Mouse (Mus musculus) frontal cortex, postnatal 10 days (tissue): ENCODE results near the gene Galt.

ENCODE experiments used
- DNase-seq, 2 experiments: peaks; one replicate each; pipeline ENCODE4 v3.0.0; 2022; ENCODE audit warnings: low spot score in 2 of 2, mixed read lengths in 1 of 2

Galt gene

GRCm38 (mm10) chr4:41754797-41755337, at the start of gene Galt:
Gene Galt, plus strand, starts transcription at chr4:41755228.
- no peak for DNase-seq

DNA sequence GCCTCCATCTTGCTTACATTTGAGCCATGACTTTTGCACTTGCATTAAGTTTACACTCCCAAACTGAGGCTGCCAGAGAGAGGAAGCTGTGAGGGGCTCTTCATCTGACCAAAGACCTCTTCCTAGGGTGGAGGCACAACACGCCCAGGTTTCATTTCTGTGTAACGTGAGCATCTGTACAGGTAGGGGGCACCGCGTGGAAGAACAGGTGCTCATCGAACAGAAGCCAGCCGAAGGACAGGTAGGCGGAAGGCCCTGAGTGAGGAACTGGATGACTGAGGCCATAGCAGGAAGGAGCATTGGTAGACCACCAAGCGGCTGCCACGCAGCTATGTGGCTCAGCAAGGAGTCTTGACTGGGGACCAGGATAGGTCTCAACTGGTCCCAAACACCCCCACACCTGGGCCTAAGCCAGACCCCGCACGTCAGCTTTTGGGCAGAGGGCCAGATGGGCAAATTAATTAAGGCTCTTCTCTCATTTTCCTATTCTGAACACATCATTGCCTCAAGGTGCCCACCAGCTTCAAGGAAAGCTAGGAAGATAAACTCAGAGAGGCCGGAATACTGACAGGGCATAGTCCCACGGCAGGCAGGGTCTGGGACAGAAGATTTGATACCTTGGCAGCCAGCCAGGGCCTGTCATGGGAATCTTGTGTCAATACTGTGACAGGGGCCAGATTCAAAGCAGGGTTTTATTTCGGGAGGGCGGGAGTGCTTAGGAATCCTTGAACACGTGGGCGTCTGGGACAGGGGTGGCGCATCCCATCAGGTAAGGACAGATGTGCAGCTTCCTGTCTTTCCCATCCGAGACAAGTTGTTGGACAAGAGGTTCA, 48.9 kb upstream of the Galt start:
- no peak for DNase-seq

DNA sequence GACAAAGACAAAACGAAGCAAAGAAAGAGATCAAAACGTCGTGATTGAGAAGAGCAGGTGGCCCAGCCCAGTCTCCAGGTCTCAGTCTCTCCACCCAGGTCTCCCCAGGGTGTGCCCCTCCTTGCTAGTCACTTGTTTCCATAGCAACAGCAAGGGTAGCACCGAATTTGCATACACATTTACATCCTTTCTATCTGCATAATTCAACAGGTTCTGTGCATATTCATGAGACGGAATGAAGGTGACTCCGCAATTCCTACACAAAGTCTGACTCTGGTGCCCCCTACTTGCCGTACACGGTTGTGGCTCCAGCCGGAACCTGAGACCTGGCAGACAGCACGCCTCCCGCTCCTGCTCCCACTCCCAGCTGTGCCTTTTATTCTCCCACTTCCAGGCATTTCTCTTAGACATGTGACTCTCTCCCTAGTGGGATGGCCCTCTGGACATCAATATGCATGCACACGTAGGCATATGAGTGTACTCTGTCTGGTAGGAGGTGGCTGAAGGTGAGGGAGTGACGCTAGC, 48.0 kb upstream of the Galt start:
- DNase-seq, result peak; percentile 69 to 80

GRCm38 (mm10) chr4:41708192-41708745, 46.8 kb upstream of the Galt start:
- DNase-seq, result no peak

GRCm38 (mm10) chr4:41710229-41710628, 44.8 kb upstream of the Galt start:
- DNase-seq, result no peak

DNA sequence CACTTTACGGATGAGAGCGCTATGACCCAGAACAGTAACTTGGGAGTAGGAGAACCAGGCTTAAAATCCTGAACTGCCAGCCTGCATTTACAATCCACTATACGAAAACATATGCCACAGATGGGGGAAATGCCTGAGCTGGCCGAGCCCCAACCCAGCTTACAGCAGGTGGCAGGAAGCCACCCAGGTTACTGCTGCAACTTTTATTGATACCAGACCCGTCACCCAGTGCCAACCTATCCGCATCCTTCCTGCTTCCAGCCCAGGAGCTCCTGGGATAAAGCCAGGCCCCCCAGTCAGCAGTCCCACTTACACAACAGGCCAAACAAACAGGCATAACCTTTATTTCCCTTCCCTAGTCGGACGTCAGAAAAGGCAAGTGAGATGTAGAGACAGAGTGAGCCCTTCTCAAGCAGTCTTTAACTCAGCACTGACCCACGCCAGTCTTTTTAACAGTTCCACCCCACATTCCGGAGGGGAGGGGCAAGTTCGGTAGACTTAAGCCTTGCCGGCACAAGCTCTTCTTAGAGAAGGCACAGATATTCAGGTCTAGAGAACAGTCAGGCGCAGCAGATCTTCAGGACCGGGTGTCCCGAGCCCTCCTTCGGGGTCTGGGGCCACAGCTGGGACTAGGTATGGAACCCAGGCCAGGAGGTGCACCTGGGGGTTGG, 43.2 kb upstream of the Galt start:
- no peak for DNase-seq

DNA sequence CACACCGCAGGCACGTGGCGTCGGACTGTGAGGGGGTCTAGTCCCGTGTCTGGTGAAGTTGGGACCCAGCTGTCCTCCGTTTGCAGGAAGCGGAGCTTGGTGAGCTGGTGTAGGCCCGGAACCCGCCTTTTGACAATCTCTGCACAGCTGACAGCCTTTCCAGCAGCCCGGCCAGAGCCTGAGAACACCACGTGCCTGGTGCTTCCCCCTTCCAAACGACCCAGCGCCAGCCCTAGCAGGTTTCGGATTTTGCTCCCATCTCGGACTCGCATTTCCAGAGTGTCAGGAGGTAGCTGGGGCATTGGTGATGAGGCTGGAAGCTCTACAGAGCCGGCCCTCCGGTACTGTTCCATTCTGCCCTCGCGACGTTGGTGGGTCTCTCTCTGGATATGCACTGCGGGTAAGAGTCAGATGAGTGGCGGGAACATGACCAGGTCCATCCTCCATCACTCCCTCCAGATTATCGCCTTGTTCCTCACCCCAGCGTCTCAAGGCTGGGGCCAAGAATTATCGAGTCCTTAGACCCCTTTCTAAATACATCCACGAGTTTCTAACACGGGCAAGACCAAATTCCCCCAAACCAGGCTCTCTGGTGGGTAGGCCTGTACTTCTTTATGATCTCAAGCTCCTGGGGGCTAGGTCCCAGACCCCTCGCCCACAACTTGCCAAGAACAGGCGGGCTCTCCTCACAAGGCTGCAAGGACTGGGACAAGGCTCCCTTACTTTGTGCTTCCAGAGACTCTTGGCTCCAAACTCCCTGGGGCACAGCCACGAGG, 42.4 kb upstream of the Galt start:
- no peak for DNase-seq

DNA sequence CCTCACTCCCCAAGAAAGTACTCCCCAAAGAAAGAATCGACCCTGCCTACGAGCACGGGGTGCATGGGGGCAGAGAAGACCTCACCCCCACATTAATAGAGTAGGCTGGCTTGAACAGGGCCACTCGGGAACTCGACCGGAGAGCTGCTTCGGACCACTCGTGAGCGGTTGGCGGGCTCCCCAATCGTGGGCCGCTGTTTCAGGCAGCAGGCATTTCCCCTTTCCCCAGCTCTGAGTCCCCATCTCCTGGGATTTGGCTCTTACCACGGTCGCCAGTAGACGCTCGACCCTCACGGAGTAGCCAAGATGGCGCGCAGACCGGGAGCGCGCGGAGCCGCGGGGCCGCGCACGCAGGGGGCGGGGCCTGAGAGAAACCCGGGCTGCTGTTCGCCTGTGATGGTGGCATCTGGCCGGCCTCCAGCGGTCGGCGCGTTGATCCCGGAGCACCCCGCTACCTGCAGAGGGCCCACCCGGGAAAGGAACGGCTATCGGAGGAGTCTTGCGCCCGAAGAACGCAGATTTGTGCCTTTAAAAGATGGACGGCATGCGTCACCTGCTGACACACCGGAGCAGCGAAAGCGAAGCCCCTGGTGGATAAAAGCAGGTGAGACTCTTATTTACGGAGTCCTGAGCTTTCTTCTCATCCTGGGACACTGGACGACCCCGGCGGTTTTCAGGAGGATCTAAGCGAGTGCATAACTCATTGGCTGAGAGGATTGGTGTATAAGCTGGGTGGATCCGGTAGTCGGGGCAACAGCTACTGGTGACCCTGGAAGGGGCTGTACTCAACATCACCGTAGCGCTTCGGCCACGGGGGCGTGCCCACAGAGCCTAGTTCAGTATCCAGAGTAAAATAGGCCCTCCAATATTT, 41.6 kb upstream of the Galt start, which contains the start of gene Rpp25l:
Gene Rpp25l, minus strand, starts transcription at position 338 of the 871 bp plus-strand sequence.
- DNase-seq, result peak; percentile 76 to 80

DNA sequence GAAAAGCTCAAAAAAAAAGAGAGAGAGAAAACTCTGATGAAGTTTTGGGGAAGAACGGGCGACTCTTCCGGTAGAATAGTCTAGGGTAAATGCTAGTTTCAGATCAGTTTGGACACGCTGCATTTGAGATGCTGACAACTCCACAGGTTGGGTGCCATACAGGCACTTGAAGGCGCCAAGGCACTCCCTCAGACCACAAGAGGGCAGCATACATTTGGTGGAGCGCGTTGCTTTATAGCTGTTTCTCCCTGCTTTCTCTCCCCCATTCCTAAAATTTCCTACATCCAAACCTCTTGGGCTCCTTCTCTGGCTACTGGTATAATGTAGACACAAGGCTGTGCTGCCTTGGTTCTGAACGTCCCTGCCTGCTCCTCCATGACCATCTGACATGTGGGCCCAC, 40.8 kb upstream of the Galt start:
- DNase-seq, result peak; percentile 59 to 64

GRCm38 (mm10) chr4:41715082-41715481, 39.9 kb upstream of the Galt start:
- no peak for DNase-seq

DNA sequence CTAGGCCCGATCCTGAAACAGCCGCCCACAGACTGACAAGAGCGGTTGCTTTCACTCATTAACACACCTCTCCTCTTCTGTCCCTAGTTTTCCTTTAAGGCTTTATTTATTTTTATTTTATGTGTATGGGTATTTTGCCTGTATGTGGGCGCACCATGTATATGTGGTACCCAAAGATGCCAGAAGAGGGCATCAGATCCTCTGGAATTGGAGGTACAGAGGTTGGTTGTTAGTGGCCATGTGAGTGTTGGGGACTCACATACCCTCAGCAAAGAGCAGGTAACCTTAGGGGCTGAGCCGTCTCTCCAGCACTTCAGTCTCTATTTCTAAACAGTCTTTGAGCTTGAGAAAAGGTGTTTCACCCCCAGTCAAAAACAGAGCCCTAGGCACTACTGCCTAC, 39.4 kb upstream of the Galt start:
- DNase-seq, result no peak

GRCm38 (mm10) chr4:41716834-41717233, 38.2 kb upstream of the Galt start:
- DNase-seq, result no peak

GRCm38 (mm10) chr4:41722918-41723351, 32.1 kb upstream of the Galt start, which contains the start of gene Dctn3:
Gene Dctn3, minus strand, starts transcription at chr4:41723170.
- peak; percentile 88 to 94 for DNase-seq

DNA sequence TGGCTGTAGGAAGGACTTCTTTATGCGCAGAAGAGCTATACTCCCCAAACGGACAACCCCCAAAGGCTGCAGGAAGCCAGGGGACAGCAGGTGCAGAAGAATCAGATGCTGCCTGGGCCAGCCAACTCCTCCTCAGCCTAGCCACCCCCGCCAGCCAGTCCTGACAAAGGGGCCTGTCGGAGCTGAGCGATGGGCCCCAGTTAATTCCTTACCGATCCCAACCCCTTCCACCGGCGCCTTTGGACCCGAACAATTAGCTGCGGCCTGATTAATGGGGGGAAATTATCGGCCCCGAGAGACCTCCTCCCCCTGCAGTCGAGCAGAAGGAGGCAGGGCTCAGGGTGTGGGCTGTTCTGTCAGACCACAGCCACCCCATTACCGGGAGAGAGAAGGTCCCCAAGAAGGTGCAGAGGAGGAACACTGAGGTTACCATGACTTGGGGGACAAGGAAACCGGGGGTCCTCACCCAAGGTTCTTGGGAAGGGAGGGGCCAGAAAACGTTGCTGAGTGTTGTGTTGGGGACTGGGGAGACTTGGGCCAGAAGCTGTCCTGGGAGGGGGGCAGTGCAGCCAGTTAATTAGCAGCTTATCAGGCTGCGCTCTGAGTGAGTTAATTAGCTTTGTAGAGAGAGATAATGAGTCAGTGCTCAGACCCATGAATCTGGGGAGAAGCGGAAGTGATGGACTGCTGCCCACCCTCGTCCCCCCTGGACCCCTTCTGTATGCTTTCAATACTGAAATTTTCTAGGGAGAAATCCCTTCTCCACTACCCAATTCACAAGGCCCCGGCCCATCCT, 28.0 kb upstream of the Galt start:
- no peak for DNase-seq

- DNase-seq, result no peak
Observed at GRCm38 (mm10) chr4:41731052-41731765, 23.8 kb upstream of the Galt start, which contains the start of gene Arid3c. Gene Arid3c, minus strand, starts transcription at chr4:41731142.

DNA sequence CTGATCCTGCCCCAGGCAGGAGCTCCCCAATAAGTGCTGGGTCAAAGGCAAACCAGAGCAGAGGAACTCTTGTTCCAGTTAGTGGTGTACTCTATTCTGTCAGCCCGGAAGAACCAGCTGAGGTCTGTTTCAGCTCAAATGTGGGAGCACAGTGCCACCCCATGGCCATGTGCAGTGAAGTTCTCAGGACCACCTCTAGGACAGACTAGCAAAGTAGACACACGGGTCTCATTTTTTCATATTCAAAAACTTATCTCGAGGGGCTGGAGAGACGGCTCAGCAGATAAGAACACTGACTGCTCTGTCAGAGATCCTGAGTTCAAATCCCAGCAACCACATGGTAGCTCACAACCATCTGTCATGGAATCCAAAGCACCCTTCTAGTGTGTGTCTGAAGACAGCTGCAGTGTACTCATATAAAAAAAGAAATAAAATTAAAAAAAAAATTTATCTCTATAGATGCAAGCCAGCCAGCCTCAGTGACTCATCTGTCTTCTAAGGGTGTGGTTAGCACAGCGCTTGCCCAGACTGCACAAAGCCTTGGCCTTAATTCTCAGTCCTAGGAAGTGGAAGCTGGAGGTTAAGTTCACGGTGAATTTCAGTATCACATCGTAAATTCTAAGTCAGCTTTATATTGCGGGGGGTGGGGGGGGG, 17.3 kb upstream of the Galt start:
- peak; percentile 75 to 76 for DNase-seq

DNA sequence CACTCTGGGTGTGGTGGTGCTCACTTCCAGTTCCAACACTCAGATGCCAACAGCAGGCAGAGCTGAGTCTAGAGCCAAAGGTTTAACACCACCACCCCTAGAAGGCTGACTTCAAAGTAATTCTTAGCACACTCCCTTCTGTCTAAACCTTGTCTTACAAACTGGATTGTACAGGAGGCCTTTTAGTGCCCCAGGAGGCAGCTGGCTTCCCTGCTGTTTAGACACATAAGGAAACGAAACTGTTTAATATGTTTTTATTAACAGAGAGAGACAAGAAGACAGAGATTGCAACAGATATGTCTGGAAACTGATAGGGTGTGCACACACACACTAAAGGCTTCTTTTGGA, 16.8 kb upstream of the Galt start:
- no peak for DNase-seq

GRCm38 (mm10) chr4:41739260-41739659, 15.8 kb upstream of the Galt start:
- no peak for DNase-seq
